Mouse (Mus musculus) ES-E14 (cell line): ENCODE measurements around the gene Crb1. TPM values are rescaled to one million over a fixed set of nuclear protein-coding genes. Genes with fewer than 3 reads are reported as not detected.
"Not testable (repeated sequence)": the region's sequence is repeated elsewhere in the genome, so short reads cannot be mapped to it uniquely, and the experiment has no call there.

Experiments used
- DNase-seq: peaks from one replicate; pipeline ENCODE4 v3.0.0-alpha.2; 2013; ENCODE audit warnings: low read depth, low spot score
- H3K27ac ChIP-seq: 2 replicates; pipeline ENCODE4 v1.5.1; 2012; ENCODE audit warnings: low read depth, mild to moderate bottlenecking, low read length, moderate library complexity, mixed read lengths; ENCODE audit not compliant: poor library complexity, insufficient read depth, severe bottlenecking
- H3K36me3 ChIP-seq: 2 replicates; pipeline ENCODE4 v1.6.1; 2012; ENCODE audit warnings: mild to moderate bottlenecking, low read length, moderate library complexity, mixed read lengths; ENCODE audit not compliant: control insufficient read depth, poor library complexity, insufficient read depth, severe bottlenecking
- H3K4me1 ChIP-seq, 2 experiments: fragments of 150-350 bp in 1 of 2; sonication (generic) in 1 of 2; 2 replicates each; pipeline ENCODE4 v1.6.1; 2012; ENCODE audit warnings: low read length in 2 of 2, mild to moderate bottlenecking in 1 of 2, mixed read lengths in 1 of 2; ENCODE audit not compliant: control insufficient read depth in 2 of 2, insufficient read depth in 2 of 2, poor library complexity in 1 of 2
- H3K4me3 ChIP-seq, 2 experiments: fragments of 150-350 bp in 1 of 2; sonication (generic) in 1 of 2; 2 replicates each; pipeline ENCODE4 v1.5.1; 2012; ENCODE audit warnings: low read length in 2 of 2, low read depth in 1 of 2, mild to moderate bottlenecking in 1 of 2, mixed read lengths in 1 of 2; ENCODE audit not compliant: insufficient read depth in 1 of 2, poor library complexity in 1 of 2, severe bottlenecking in 1 of 2
- H3K9ac ChIP-seq: 2 replicates; pipeline ENCODE4 v1.6.1; 2012; ENCODE audit warnings: low read depth, mild to moderate bottlenecking, low read length, mixed read lengths; ENCODE audit not compliant: poor library complexity, insufficient read depth, severe bottlenecking
- H3K9me3 ChIP-seq: fragments of 150-350 bp; sonication (generic); 2 replicates; pipeline ENCODE4 v1.6.1; 2012; ENCODE audit warnings: low read depth, mild to moderate bottlenecking, low read length; ENCODE audit not compliant: control insufficient read depth, insufficient read depth
- CHD2 ChIP-seq: IDR thresholded peaks from 2 replicates; pipeline ENCODE4 v1.6.1; 2014; ENCODE audit warnings: mild to moderate bottlenecking, low read depth, low read length, inconsistent platforms
- HCFC1 ChIP-seq: IDR thresholded peaks from 2 replicates; pipeline ENCODE4 v1.6.1; 2012; ENCODE audit warnings: low read length, inconsistent platforms, borderline replicate concordance; ENCODE audit not compliant: insufficient read depth
- MAFK ChIP-seq: IDR thresholded peaks from 2 replicates; pipeline ENCODE4 v1.6.1; 2014; ENCODE audit warnings: mild to moderate bottlenecking, low read depth, low read length, inconsistent platforms; ENCODE audit not compliant: insufficient read depth
- ZC3H11A ChIP-seq: IDR thresholded peaks from 2 replicates; pipeline ENCODE4 v1.6.1; 2012; ENCODE audit warnings: low read depth, mild to moderate bottlenecking, inconsistent platforms, low read length, borderline replicate concordance
- ZNF384 ChIP-seq: IDR thresholded peaks from 2 replicates; pipeline ENCODE4 v1.6.1; 2012; ENCODE audit warnings: low read depth, low read length, inconsistent platforms
- in situ Hi-C, 2 experiments: fragments of 600-800 bp; cut with MboI; formaldehyde crosslinking; loops; one replicate each; pipeline ENCODE4 v1.15.1; 2025; ENCODE audit warnings: low sequenced_read_pairs in 2 of 2, inconsistent platforms in 1 of 2; ENCODE audit not compliant: unreplicated experiment in 2 of 2
- total RNA-seq: library from RNA; depleted of rRNA; stranded (reverse); fragments of 300-350 nt; gene quantifications from 2 replicates; pipeline ENCODE4 v1.2.3, GENCODE M21; 2012

Gene Crb1
- total RNA-seq, 1 experiment, result 0.18 TPM

DNA sequence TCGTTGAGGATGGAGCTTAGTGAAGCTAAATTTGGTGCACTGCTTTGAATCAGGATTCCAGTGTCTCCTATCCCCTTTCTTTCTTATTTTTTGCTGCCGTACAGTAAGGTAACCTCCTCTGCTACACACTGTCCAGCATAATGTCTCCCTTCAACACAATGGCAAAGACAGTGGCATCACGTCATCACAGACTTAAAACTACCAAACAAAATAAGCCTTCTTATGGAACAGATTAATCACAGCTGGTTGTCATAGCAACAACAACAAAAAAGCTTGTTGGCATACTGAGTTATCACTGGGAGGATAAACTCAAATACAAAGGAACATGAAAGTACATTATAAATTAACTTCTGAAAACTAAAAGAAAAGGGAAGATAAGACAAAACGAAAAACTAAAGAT is 68.0 kb downstream of the Crb1 start:
- Histone ChIP-seq H3K9me3 (no peaks in the 10 kb centered on the region), H3K4me1 (no peaks in the 10 kb centered on the region), H3K4me3 (no peak overlapping the region), H3K36me3 (no peaks in the 10 kb centered on the region), H3K27ac (no peak overlapping the region), H3K9ac (no peak overlapping the region)
- in situ Hi-C loops, result no loop called here
- DNase-seq, result no peak
- TF ChIP-seq HCFC1 (no peak), ZNF384 (no peak), CHD2 (no peak), ZC3H11A (no peak), MAFK (no peak)

DNA sequence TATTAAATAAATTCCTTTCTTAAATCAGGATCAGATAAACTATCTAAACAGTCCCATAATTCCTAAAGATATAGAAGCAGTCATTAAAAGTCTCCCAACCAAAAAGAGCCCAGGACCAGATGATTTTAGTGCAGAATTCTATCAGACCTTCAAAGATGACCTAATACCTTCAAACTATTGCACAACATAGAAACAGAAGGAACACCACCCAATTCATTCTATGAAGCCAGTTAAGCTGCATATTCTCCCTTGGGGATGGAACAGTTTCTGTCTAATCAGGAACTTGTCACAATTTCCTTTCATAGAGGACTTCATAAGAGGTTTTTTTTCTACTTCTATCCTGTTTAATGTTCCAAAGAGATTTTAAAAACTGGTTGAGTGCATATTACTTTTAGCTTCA is 74.4 kb downstream of the Crb1 start:
- H3K9me3 ChIP-seq, H3K27ac ChIP-seq, H3K36me3 ChIP-seq, in situ Hi-C loops, DNase-seq, H3K4me1 ChIP-seq, H3K9ac ChIP-seq, H3K4me3 ChIP-seq: not testable (repeated sequence)

DNA sequence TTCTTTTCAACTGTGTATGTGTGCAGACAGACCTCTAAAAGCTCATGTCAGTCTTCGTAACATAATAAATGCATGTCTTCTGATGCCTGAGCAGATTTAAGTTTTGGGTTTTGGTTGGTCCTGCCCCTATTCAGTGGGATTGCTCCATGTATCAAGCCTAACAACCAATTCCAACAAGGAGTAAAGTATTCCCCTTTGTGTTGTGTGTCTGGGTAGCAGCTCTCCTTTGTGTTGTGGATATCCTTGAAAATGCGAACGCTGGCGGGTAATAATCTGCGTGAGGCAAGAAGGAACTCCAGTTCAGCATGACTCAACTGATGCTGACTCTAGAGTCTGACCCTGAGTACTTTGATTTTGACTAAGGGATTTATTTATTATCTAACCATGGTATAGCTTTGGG is 75.1 kb downstream of the Crb1 start:
- Histone ChIP-seq H3K9ac (no peak overlapping the region), H3K4me1 (no peaks in the 10 kb centered on the region), H3K27ac (no peak overlapping the region), H3K9me3 (no peaks in the 10 kb centered on the region), H3K36me3 (no peaks in the 10 kb centered on the region), H3K4me3 (no peak overlapping the region)
- TF ChIP-seq ZNF384, result no peak
- no peak for TF ChIP-seq ZC3H11A
- no peak for TF ChIP-seq CHD2
- TF ChIP-seq MAFK, result no peak
- no peak for TF ChIP-seq HCFC1
- in situ Hi-C loops, result no loop called here
- DNase-seq, result no peak

DNA sequence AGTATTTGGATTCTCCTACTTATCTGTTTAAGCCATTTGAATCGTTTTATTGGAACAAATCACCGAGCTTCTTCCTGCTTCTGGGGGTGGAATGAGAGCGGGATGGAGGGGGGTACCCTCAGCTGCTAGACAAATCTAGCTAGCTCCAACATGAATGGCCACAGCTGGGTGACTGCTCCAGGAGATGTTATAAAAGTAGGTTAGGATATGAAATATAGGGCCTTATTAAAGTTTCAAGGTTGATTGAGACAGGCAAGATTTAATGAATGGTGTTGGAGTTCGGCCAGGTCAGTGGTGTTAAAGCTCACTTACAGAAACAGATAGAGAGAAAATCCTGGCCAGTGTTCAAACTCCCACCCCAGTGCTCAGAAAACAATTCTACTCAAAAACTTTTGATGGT is 84.9 kb downstream of the Crb1 start:
- H3K4me3 ChIP-seq, result no peak overlapping the region
- no peaks in the 10 kb centered on the region for H3K9me3 ChIP-seq
- H3K27ac ChIP-seq, result no peak overlapping the region
- no peak for DNase-seq
- TF ChIP-seq CHD2, result no peak
- TF ChIP-seq ZC3H11A, result no peak
- no peak for TF ChIP-seq MAFK
- no peak for TF ChIP-seq HCFC1
- no peak for TF ChIP-seq ZNF384
- H3K4me1 ChIP-seq, result no peaks in the 10 kb centered on the region
- no peak overlapping the region for H3K9ac ChIP-seq
- in situ Hi-C loops, result no loop called here
- H3K36me3 ChIP-seq, result no peaks in the 10 kb centered on the region

GRCm38 (mm10) chr1:139291593-139291992 is 85.3 kb downstream of the Crb1 start:
- H3K4me1 ChIP-seq, result no peaks in the 10 kb centered on the region
- no peak for DNase-seq
- no peak overlapping the region for H3K4me3 ChIP-seq
- H3K36me3 ChIP-seq, result no peaks in the 10 kb centered on the region
- H3K9me3 ChIP-seq, result no peaks in the 10 kb centered on the region
- H3K27ac ChIP-seq, result no peak overlapping the region
- H3K9ac ChIP-seq, result no peak overlapping the region
- in situ Hi-C loops, result no loop called here
- TF ChIP-seq MAFK, result no peak
